Mouse (Mus musculus): Measurements from ENCODE around the gene Cfap74.

- TF ChIP-seq CTCF (IDR thresholded peaks at IDR 0.05; ENCODE audit: low read depth) (no peak), EP300 (IDR thresholded peaks at IDR 0.05; ENCODE audit: low read depth) (no peak)
Observed at GRCm38 (mm10) chr4:155494891-155495290, 85.9 kb downstream of the Cfap74 start.

Measured in heart, postnatal 0 days (tissue).